Mouse (Mus musculus): Measurements from ENCODE around the gene Cstf2t.

DNA sequence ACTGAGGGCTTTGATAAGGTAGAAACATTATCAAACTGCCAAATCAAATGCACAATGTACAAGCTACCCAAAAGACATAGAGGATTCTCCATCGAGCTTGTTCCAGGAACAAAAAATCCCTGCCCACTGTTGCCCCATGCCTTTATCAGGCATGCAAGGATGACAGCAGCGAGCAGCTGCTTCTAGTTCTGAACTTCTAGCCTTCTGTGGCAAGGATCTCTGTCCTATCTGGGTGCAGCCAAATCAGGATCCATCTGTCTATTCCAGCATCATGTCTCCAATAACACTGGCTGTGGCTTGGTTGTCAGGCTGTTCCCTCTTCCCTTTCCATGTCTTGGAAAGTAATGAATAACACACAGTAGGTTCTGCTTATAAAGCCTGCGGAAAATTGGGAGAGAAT lies 42.0 kb downstream of the Cstf2t start:
- TF ChIP-seq EP300 (optimal IDR thresholded peaks at IDR 0.05) (no peak), CTCF (IDR thresholded peaks at IDR 0.05; ENCODE audit: low read depth) (no peak)
